Mouse (Mus musculus) gastrocnemius, adult 8-10 months (tissue): ENCODE results near the gene Klhl23. TPM values are rescaled to one million over a fixed set of nuclear protein-coding genes. Genes with fewer than 3 reads are reported as not detected.

ENCODE experiments used
- DNase-seq, 2 experiments: peaks; one replicate each; pipeline ENCODE4 v3.0.0; 2022; ENCODE audit warnings: low spot score in 2 of 2
- total RNA-seq, 4 experiments: library from RNA; stranded (reverse); gene quantifications; 2 replicates each; pipeline ENCODE4 v1.2.4; 2022

Klhl23 gene
- total RNA-seq, 4 experiments from 2014 or later, result 6.8 to 14.0 (median 10.0) TPM

- DNase-seq, result no peak
These were observed 7.9 kb downstream of the Klhl23 start for GRCm38 (mm10) chr2:69829680-69830079.

GRCm38 (mm10) chr2:69830116-69830515 is 8.4 kb downstream of the Klhl23 start:
- no peak for DNase-seq

GRCm38 (mm10) chr2:69837244-69837967 is 15.7 kb downstream of the Klhl23 start:
- DNase-seq, result no peak

- no peak for DNase-seq
These were observed 16.3 kb downstream of the Klhl23 start for GRCm38 (mm10) chr2:69837996-69838395.

- DNase-seq, result no peak
These were observed 17.0 kb downstream of the Klhl23 start for GRCm38 (mm10) chr2:69838707-69839106.

- no peak for DNase-seq
These were observed 18.5 kb downstream of the Klhl23 start for GRCm38 (mm10) chr2:69840261-69840660.

- DNase-seq, result no peak
These were observed 27.5 kb downstream of the Klhl23 start for GRCm38 (mm10) chr2:69849215-69849614.

GRCm38 (mm10) chr2:69851427-69852058 is 29.8 kb downstream of the Klhl23 start:
- DNase-seq, result no peak

- DNase-seq, result no peak
These were observed 34.6 kb downstream of the Klhl23 start for GRCm38 (mm10) chr2:69856392-69856791.

GRCm38 (mm10) chr2:69857882-69858281 is 36.1 kb downstream of the Klhl23 start:
- no peak for DNase-seq

- peak in 1 of 2 experiments; percentile 13 for DNase-seq
These were observed 39.3 kb downstream of the Klhl23 start for GRCm38 (mm10) chr2:69860972-69861452.

- peak; percentile 86 to 92 for DNase-seq
These were observed 39.8 kb downstream of the Klhl23 start, which contains the start of gene Ssb for GRCm38 (mm10) chr2:69861485-69862091. TSS of gene Ssb (plus strand) at chr2:69861562.

GRCm38 (mm10) chr2:69862117-69862657 is 40.4 kb downstream of the Klhl23 start:
- DNase-seq, result no peak

GRCm38 (mm10) chr2:69883990-69884391 is 62.2 kb downstream of the Klhl23 start:
- DNase-seq, result no peak

GRCm38 (mm10) chr2:69884581-69884980 is 62.8 kb downstream of the Klhl23 start:
- no peak for DNase-seq

GRCm38 (mm10) chr2:69885050-69885449 is 63.3 kb downstream of the Klhl23 start:
- DNase-seq, result no peak

GRCm38 (mm10) chr2:69885451-69886305 is 63.9 kb downstream of the Klhl23 start, which contains the start of gene Mettl5:
TSS of gene Mettl5 (minus strand) at chr2:69885615.
- DNase-seq, result peak; percentile 75 to 77
